Mouse (Mus musculus) forebrain, postnatal 0 days (tissue): ENCODE data around the gene Maml3. TPM values are rescaled to one million over a fixed set of nuclear protein-coding genes. Genes with fewer than 3 reads are reported as not detected.

Experiments used
- ATAC-seq: fragments of 200-750 bp; cut with Nextera tagmentation; 2 replicates; pipeline ENCODE4 v1.8.0; 2017; ENCODE audit warnings: mild to moderate bottlenecking, moderate library complexity
- DNase-seq: peaks from one replicate; pipeline ENCODE4 v3.0.0-alpha.2; 2015
- H3K27ac ChIP-seq: fragments of 300-500 bp; sonication (generic); 2 replicates; pipeline ENCODE4 v1.5.1; 2014; ENCODE audit warnings: low read depth, mild to moderate bottlenecking, antibody characterized with exemption, low read length, moderate library complexity, mixed read lengths
- H3K27me3 ChIP-seq: fragments of 300-500 bp; sonication (generic); 2 replicates; pipeline ENCODE4 v1.6.1; 2014; ENCODE audit warnings: mild to moderate bottlenecking, low read length, mixed read lengths; ENCODE audit not compliant: insufficient read depth
- H3K36me3 ChIP-seq: fragments of 300-500 bp; sonication (generic); 2 replicates; pipeline ENCODE4 v1.6.1; 2014; ENCODE audit warnings: mild to moderate bottlenecking, moderate library complexity; ENCODE audit not compliant: insufficient read depth
- H3K4me1 ChIP-seq: fragments of 300-500 bp; sonication (generic); 2 replicates; pipeline ENCODE4 v1.6.1; 2014; ENCODE audit warnings: antibody characterized with exemption; ENCODE audit not compliant: insufficient read depth
- H3K4me2 ChIP-seq: fragments of 300-500 bp; sonication (generic); 2 replicates; pipeline ENCODE4 v1.6.1; 2014; ENCODE audit warnings: low read depth, mild to moderate bottlenecking, moderate library complexity
- H3K4me3 ChIP-seq: fragments of 300-500 bp; sonication (generic); 2 replicates; pipeline ENCODE4 v1.5.1; 2014; ENCODE audit warnings: low read depth, low read length, mixed read lengths
- H3K9ac ChIP-seq: fragments of 300-500 bp; sonication (generic); 2 replicates; pipeline ENCODE4 v1.6.1; 2014; ENCODE audit warnings: mild to moderate bottlenecking
- H3K9me3 ChIP-seq: fragments of 300-500 bp; sonication (generic); 2 replicates; pipeline ENCODE4 v1.6.1; 2016; ENCODE audit warnings: low read length
- CTCF ChIP-seq: sonication (generic); IDR thresholded peaks from 2 replicates; pipeline ENCODE4 v1.5.1; 2016; ENCODE audit warnings: antibody characterized with exemption, control low read depth, low read depth
- WGBS: fragments of 180-500 bp; shearing (Covaris S2); extraction: QIAGEN DNeasy Blood & Tissue Kit; methylation state at CpG from one replicate; pipeline ENCODE4 v1.1.7; 2014; 5-methylcytosine and 5-hydroxymethylcytosine counted together
- polyA plus RNA-seq: library from polyadenylated mRNA; unstranded; fragments of >200 nt; fragmentation: Nextera tagmentation; extraction: Ambion mirVana; gene quantifications from 2 replicates; pipeline ENCODE4 v1.2.1, GENCODE M21; 2015
- total RNA-seq: library from RNA; depleted of rRNA; stranded (reverse); fragments of >200 nt; gene quantifications from 2 replicates; pipeline ENCODE4 v1.2.3, GENCODE M21; 2014

The Maml3 gene
- total and polyA plus RNA-seq, 2 experiments from 2014 or later, result 3.1 to 14.9 TPM

DNA sequence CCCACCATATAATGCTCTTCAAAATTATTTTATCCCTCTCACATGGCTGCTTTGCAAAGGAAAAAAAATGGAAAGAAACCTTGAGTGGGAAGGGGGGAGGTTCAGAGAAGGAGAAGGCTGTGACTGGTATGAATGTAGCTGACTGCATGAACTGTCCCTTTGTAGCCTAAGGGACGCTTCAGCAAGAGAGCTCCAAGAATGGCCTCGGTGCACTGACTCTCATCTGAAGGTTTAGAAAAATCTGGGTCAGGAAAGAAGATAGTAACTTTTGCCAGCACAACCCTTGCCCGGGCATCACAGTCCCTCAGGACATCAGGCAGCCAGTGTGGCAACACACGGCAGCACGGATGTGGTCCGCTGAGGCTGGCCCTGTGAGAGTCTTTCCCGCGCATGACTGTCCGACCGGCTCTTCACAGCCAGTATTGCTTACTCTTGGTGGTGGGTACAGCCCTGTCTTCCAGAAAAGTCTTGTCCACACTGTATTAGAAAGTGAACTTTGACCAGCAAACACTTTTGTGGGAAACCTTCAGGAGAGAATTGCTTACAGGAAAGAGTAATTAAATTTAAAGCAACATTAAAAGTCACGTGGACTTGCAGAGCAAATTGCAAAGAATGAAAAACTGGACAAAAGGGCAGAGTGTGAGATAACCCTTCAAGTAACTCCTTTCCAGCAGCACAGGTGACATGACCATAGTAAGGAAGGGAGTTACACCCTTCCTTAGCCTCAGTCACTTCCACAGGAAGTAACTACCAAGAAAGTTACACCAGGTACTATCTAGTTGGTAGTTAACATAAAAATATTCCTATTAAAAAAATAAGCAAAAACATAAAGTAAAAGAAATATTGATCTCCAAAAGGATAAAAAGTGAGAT lies 42.3 kb downstream of the Maml3 start:
- no peak for TF ChIP-seq CTCF
- no peak overlapping the region for H3K4me3 ChIP-seq
- ATAC-seq, result 0 out of 2 replicates have a peak, but pooled peaks have one; percentile 12
- no peak overlapping the region for H3K4me2 ChIP-seq
- no peak overlapping the region; the same call in 1 of the 2 replicates for H3K27ac ChIP-seq
- no peaks in the 10 kb centered on the region for H3K27me3 ChIP-seq
- H3K4me1 ChIP-seq, result no peaks in the 10 kb centered on the region
- WGBS, result 61% methylated on average over 11 of the region's 11 CpGs
- no peaks in the 10 kb centered on the region for H3K36me3 ChIP-seq
- H3K9ac ChIP-seq, result no peak overlapping the region
- DNase-seq, result no peak
- no peaks in the 10 kb centered on the region for H3K9me3 ChIP-seq

DNA sequence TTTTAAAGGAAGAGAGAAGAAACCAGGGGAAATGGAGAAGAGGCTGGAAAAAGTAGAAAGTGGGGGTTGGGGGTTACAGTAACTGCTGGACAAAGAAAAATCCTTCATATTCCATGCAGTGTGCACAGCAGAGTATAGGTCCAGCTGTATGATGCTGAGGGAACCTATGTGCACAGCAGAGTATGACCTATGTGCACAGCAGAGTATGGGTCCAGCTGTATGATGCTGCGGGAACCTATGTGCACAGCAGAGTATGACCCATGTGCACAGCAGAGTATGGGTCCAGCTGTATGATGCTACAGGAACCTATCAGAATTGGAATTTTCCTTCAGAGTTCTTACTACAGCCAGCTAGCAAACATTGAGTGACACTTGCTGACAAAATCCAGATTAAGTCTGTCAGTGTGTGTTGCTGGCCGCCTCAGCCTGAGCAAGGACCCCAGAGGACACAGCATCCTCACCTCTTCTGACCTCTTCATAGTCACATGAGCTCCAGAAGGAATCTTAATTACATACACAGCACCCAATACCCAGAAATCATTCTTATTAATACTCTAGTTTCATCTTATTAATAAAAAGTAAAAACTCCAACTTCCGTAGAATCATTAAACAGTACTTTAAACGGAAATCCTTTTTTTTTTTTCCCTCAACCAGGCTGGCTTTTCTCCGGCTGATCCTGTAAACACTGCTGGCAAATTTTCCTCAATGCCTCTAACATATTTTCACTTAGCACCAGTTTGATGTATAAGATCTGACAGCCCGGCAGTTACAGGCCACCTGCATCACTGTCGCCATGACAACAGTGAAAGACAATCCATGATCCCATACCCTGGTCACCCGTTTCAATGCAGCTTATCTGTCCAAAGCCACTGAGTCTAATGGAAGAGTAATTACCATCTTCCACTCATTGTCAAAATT lies 43.1 kb downstream of the Maml3 start:
- no peaks in the 10 kb centered on the region for H3K4me1 ChIP-seq
- ATAC-seq (peak; percentile 63), DNase-seq (no peak)
- WGBS, result 31% methylated on average over 8 of the region's 8 CpGs
- no peak for TF ChIP-seq CTCF
- H3K4me2 ChIP-seq, result no peak overlapping the region
- H3K9ac ChIP-seq, result no peak overlapping the region
- no peak overlapping the region for H3K4me3 ChIP-seq
- no peaks in the 10 kb centered on the region for H3K9me3 ChIP-seq
- H3K27ac ChIP-seq, result no peak overlapping the region
- no peaks in the 10 kb centered on the region for H3K36me3 ChIP-seq
- H3K27me3 ChIP-seq, result no peaks in the 10 kb centered on the region

DNA sequence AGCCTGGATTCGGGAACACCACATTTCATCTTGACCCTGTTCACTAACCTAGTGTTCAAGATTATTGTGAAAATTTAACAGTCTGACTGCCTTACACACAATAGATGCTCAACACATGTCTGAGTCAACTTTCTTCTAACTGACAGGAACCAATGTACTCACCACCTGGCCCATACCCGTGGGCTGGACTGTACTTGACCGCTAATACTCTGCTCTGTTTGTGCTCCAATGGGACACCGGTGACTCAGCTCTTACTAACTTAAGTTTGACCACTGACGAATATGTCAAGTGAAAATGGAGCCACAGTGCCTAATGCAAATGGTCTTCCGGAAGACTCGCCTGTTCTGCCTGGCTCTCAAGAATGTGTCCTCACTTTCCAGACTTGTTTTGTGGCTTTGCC lies 44.0 kb downstream of the Maml3 start:
- no peaks in the 10 kb centered on the region for H3K36me3 ChIP-seq
- no peak overlapping the region for H3K27ac ChIP-seq
- no peak overlapping the region for H3K4me3 ChIP-seq
- H3K4me2 ChIP-seq, result no peak overlapping the region
- WGBS, result 97% methylated on average over 7 of the region's 7 CpGs
- no peaks in the 10 kb centered on the region for H3K9me3 ChIP-seq
- H3K9ac ChIP-seq, result no peak overlapping the region
- DNase-seq (no peak), ATAC-seq (no peak)
- no peaks in the 10 kb centered on the region for H3K27me3 ChIP-seq
- TF ChIP-seq CTCF, result no peak
- H3K4me1 ChIP-seq, result no peaks in the 10 kb centered on the region

DNA sequence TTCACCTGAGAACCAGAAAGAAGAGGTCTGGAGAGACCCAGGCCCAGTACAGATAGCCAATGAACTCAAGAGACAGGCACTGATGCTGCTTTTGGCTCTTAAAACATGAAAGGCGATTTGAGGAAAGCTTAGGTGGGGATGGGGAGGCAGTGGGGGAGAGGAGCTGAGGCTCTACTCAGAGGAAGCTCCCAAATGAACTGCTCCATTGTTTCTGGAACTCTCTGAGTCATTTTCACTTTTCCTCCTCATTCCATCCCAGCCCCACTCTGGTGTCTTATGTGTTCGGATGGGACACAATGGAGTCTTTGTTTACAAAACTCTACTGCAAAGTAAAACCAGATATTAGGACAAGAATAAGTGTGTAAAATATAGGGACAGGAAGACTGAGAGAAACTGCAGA lies 53.1 kb downstream of the Maml3 start:
- H3K27ac ChIP-seq, result no peak overlapping the region
- H3K4me1 ChIP-seq, result no peaks in the 10 kb centered on the region
- no peaks in the 10 kb centered on the region for H3K36me3 ChIP-seq
- TF ChIP-seq CTCF, result no peak
- DNase-seq (no peak), ATAC-seq (no peak)
- H3K4me3 ChIP-seq, result no peak overlapping the region
- no peaks in the 10 kb centered on the region for H3K27me3 ChIP-seq
- WGBS, result 64% methylated on average over 2 of the region's 2 CpGs
- 0 out of 2 replicates have a peak, but pooled peaks cover 5% of the 10 kb centered on the region for H3K9me3 ChIP-seq
- no peak overlapping the region for H3K4me2 ChIP-seq
- no peak overlapping the region for H3K9ac ChIP-seq

DNA sequence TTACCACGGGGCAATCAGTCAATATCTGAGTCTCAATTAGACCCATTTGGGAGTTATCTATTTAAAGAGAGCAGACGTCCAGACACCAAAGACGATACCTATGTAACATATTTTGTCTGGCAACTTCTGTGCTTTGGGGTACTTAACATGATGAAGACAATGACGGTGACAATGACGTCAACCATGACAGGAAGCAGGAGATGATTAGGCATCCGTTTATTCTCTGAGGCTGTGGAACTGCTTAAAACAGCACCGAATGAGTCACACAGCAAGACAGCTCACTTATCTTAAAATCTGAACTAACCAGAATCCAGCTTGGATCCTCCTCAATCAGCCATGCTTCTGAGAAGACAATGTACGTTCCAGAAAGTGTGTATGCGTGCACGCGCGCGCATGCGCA lies 56.8 kb downstream of the Maml3 start:
- H3K4me1 ChIP-seq, result peaks cover 17% of the 10 kb centered on the region
- H3K27me3 ChIP-seq, result no peaks in the 10 kb centered on the region
- WGBS, result 87% methylated on average over 14 of the region's 14 CpGs
- no peak overlapping the region for H3K27ac ChIP-seq
- no peak for DNase-seq
- no peak overlapping the region for H3K9ac ChIP-seq
- 0 out of 2 replicates have a peak, but pooled peaks cover 5% of the 10 kb centered on the region for H3K9me3 ChIP-seq
- H3K36me3 ChIP-seq, result no peaks in the 10 kb centered on the region
- no peak overlapping the region for H3K4me2 ChIP-seq
- no peak overlapping the region for H3K4me3 ChIP-seq
- no peak for ATAC-seq
- no peak for TF ChIP-seq CTCF

DNA sequence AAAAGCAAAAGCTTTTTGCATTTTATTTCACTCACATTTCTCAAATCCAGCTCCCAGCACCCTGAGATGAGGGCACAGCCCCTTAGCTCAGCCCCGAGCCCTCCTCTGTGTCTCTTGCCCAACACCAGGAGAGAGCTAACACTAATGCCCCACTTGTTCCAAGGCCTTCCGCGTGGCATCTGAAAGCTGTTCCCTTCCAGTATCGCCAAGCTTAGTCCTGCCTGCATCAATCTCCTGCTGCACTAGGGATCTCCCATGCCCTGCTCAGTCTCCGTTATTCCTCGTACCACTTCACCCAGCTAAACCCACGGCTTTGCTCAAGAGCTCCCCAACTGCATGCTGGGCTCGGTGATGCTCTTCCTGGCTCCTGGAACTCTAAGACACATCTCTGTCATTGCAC lies 57.3 kb downstream of the Maml3 start:
- peak overlapping the region; percentile 62; the same call in 1 of the 2 replicates for H3K4me2 ChIP-seq
- peak overlapping the region; percentile 80 for H3K27ac ChIP-seq
- no peak overlapping the region; the same call in 1 of the 2 replicates for H3K9ac ChIP-seq
- 0 out of 2 replicates have a peak, but pooled peaks cover 5% of the 10 kb centered on the region for H3K9me3 ChIP-seq
- 75% methylated on average over 8 of the region's 8 CpGs for WGBS
- H3K4me1 ChIP-seq, result peaks cover 17% of the 10 kb centered on the region
- H3K4me3 ChIP-seq, result no peak overlapping the region
- TF ChIP-seq CTCF, result no peak
- ATAC-seq (no peak), DNase-seq (no peak)
- H3K36me3 ChIP-seq, result no peaks in the 10 kb centered on the region
- no peaks in the 10 kb centered on the region for H3K27me3 ChIP-seq
